11 mouse cellular contexts compared by ENCODE assay signal in genomic region chr16:30039841-30040240, GRCm38 (mm10).
"Had no signal": no experiment of that assay in that cellular context is flagged by ENCODE, and none has a peak within 500 bp of the region (broad histone marks: within the 10 kb centered on the region; RNA-seq: fewer than 3 reads in every experiment).

No protein-coding gene starts in this region.

- H3K36me3 ChIP-seq: limb, embryonic 10.5 days; liver, embryonic 15.5 days; midbrain, embryonic 12.5 days; neural tube, embryonic 13.5 days had no signal

- H3K27me3 ChIP-seq: liver, embryonic 15.5 days had no signal

- H3K27ac ChIP-seq: kidney, postnatal 0 days; liver, embryonic 15.5 days; midbrain, embryonic 12.5 days; neural tube, embryonic 13.5 days had no signal

- H3K4me2 ChIP-seq: liver, embryonic 11.5 days; liver, embryonic 15.5 days; midbrain, embryonic 12.5 days; neural tube, embryonic 13.5 days had no signal

- H3K4me3 ChIP-seq: limb, embryonic 10.5 days; liver, embryonic 15.5 days; midbrain, embryonic 12.5 days; neural tube, embryonic 13.5 days had no signal

- H3K9me3 ChIP-seq: limb, embryonic 10.5 days; liver, embryonic 15.5 days; midbrain, embryonic 12.5 days; neural tube, embryonic 13.5 days had no signal

- H3K9ac ChIP-seq: liver, embryonic 15.5 days; midbrain, embryonic 12.5 days had no signal

- DNase-seq: kidney, adult 11 months; kidney, adult 9 months; kidney, postnatal 36 days; layer of hippocampus, adult 9-11 months; right cerebral cortex, postnatal 4 days had no signal
